Mouse (Mus musculus): ENCODE measurements around the gene Olfr1308.

The Olfr1308 gene

DNA sequence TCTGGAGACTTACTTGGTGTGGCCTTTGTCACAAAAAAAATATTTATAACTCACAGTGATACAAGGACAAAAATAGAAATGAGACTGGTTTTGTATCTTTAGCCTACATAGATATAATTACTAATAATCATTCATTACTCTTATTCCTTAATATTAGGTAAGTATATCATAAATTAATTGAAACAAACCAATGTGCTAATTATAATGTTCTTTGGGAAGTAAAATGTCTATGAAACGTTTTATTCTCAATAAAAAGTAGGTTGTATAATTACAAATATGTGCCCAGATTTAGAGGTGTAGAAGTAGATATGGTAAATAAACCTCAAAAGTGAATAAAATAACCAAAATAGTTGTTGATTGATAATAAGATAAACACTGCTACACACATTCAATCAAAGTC lies at the start of gene Olfr1308:
Gene Olfr1308, minus strand, starts transcription at position 101 of the 400 bp plus-strand sequence.
- DNase-seq (ENCODE audit: low spot score in 2 of 2): no peak

- no peak for DNase-seq (ENCODE audit: low spot score in 2 of 2)
Measured at GRCm38 (mm10) chr2:112012608-112013007, 47.9 kb upstream of the Olfr1308 start, which contains the start of gene Olfr1310. TSS of gene Olfr1310 (minus strand) at chr2:112012708.

DNA sequence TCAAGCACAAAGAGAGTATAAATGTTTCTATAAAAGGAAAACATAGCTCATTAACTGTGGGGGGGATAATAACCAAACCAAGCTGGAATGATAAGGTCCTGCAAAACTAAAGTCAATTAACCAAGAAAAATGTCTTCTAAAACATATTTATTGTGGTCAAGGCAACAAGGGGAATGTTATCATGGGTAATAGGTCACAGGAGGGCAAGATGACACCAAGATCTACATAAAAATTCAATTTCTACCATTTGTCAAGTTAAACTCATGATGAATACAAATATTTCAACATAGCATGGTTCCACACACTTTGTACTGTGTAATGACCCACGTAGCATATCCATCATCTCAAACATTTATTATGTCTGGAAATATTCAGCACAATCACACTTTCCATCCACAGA lies 25.4 kb upstream of the Olfr1308 start, which contains the start of gene Olfr1309:
Gene Olfr1309, minus strand, starts transcription at position 101 of the 400 bp plus-strand sequence.
- no peak for DNase-seq (ENCODE audit: low spot score in 2 of 2)

DNA sequence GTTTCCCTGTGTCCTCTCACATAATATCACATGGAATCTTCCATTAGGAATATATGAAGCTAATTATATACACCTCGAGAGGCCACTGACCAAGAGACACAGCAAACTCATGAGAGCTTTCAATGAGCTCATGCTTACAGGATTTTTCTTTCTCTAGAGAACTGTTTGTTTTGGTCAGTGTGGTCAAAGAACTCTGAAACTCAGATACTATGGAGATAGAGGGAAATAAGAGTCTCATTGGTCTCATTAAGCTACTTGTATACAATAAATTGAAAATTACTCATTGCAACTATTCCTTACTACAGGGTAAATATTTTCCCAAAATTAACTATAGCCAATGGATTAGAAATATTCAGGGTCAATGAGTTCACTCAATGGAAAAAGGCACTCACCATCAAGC lies 15.4 kb downstream of the Olfr1308 start, which contains the start of gene Olfr1307:
Gene Olfr1307, minus strand, starts transcription at position 101 of the 400 bp plus-strand sequence.
- no peak for DNase-seq (ENCODE audit: low spot score in 2 of 2)

GRCm38 (mm10) chr2:111916171-111916570 lies 48.6 kb downstream of the Olfr1308 start, which contains the start of gene Olfr1306:
TSS of gene Olfr1306 (minus strand) at chr2:111916271.
- DNase-seq (ENCODE audit: low spot score in 2 of 2): no peak
